Mouse (Mus musculus) midbrain, embryonic 12.5 days (tissue): ENCODE data around the gene C1qtnf4. TPM values are rescaled to one million over a fixed set of nuclear protein-coding genes. Genes with fewer than 3 reads are reported as not detected.

Experiments used
- ATAC-seq: fragments of 200-750 bp; cut with Nextera tagmentation; 2 replicates; pipeline ENCODE4 v1.8.0; 2017; ENCODE audit warnings: low read depth, moderate TSS enrichment, moderate library complexity; ENCODE audit not compliant: low FRiP score
- H3K27ac ChIP-seq: fragments of 300-500 bp; sonication (generic); replicated peaks from 2 replicates; pipeline ENCODE4 v1.5.1; 2016; ENCODE audit warnings: mild to moderate bottlenecking
- H3K27me3 ChIP-seq: fragments of 300-500 bp; sonication (generic); 2 replicates; pipeline ENCODE4 v1.6.1; 2016; ENCODE audit warnings: mild to moderate bottlenecking
- H3K36me3 ChIP-seq: fragments of 300-500 bp; sonication (generic); 2 replicates; pipeline ENCODE4 v1.6.1; 2016
- H3K4me1 ChIP-seq: fragments of 300-500 bp; sonication (generic); 2 replicates; pipeline ENCODE4 v1.6.1; 2016
- H3K4me2 ChIP-seq: fragments of 300-500 bp; sonication (generic); replicated peaks from 2 replicates; pipeline ENCODE4 v1.6.1; 2016; ENCODE audit warnings: mild to moderate bottlenecking, moderate library complexity
- H3K4me3 ChIP-seq: fragments of 300-500 bp; sonication (generic); 2 replicates; pipeline ENCODE4 v1.5.1; 2016; ENCODE audit warnings: mild to moderate bottlenecking
- H3K9ac ChIP-seq: fragments of 300-500 bp; sonication (generic); replicated peaks from 2 replicates; pipeline ENCODE4 v1.6.1; 2016; ENCODE audit warnings: mild to moderate bottlenecking, moderate library complexity
- H3K9me3 ChIP-seq: fragments of 300-500 bp; sonication (generic); 2 replicates; pipeline ENCODE4 v1.6.1; 2016; ENCODE audit warnings: mild to moderate bottlenecking
- WGBS: fragments of 180-500 bp; shearing (Covaris S2); methylation state at CpG from one replicate; pipeline ENCODE4 v1.1.7; 2016; 5-methylcytosine and 5-hydroxymethylcytosine counted together
- polyA plus RNA-seq: library from polyadenylated mRNA; unstranded; fragments of >200 nt; fragmentation: Nextera tagmentation; extraction: Ambion mirVana; gene quantifications from 2 replicates; pipeline ENCODE4 v1.2.1, GENCODE M21; 2016

C1qtnf4 gene
- polyA plus RNA-seq, 1 experiment from 2014 or later, result 29.2 TPM

GRCm38 (mm10) chr2:90864184-90864583, 21.5 kb upstream of the C1qtnf4 start:
- Histone ChIP-seq H3K4me1 (no peaks in the 10 kb centered on the region), H3K36me3 (peaks cover 89% of the 10 kb centered on the region), H3K4me2 (no peak overlapping the region), H3K4me3 (no peak overlapping the region), H3K9me3 (no peaks in the 10 kb centered on the region), H3K27ac (no peak overlapping the region), H3K9ac (no peak overlapping the region), H3K27me3 (no peaks in the 10 kb centered on the region)
- ATAC-seq, result peak; percentile 75; the same call in 1 of the 2 replicates

- Histone ChIP-seq H3K27ac (no peak overlapping the region), H3K4me3 (no peak overlapping the region), H3K9ac (no peak overlapping the region), H3K4me2 (no peak overlapping the region), H3K27me3 (no peaks in the 10 kb centered on the region), H3K9me3 (no peaks in the 10 kb centered on the region), H3K36me3 (peaks cover 66% of the 10 kb centered on the region), H3K4me1 (no peaks in the 10 kb centered on the region)
- ATAC-seq, result peak; percentile 86; the same call in 1 of the 2 replicates
- whole genome bisulfite sequencing, result 28% methylated on average over 3 of the region's 3 CpGs
Observed at GRCm38 (mm10) chr2:90866524-90866923, 19.1 kb upstream of the C1qtnf4 start.

GRCm38 (mm10) chr2:90870136-90870601, 15.5 kb upstream of the C1qtnf4 start:
- Histone ChIP-seq H3K9me3 (no peaks in the 10 kb centered on the region), H3K27ac (0 out of 2 replicates have a peak overlapping the region, but pooled peaks have one; percentile 35), H3K4me3 (no peak overlapping the region), H3K36me3 (peaks cover 33% of the 10 kb centered on the region), H3K4me2 (no peak overlapping the region), H3K27me3 (no peaks in the 10 kb centered on the region), H3K9ac (no peak overlapping the region), H3K4me1 (no peaks in the 10 kb centered on the region)
- WGBS, result 56% methylated on average over 4 of the region's 4 CpGs
- no peak for ATAC-seq

- H3K36me3 ChIP-seq, result peaks cover 22% of the 10 kb centered on the region; the same call in 1 of the 2 replicates
- 75% methylated on average over 8 of the region's 8 CpGs for WGBS
- H3K4me3 ChIP-seq, result no peak overlapping the region
- no peak overlapping the region for H3K9ac ChIP-seq
- no peaks in the 10 kb centered on the region for H3K9me3 ChIP-seq
- no peak overlapping the region for H3K27ac ChIP-seq
- H3K27me3 ChIP-seq, result no peaks in the 10 kb centered on the region; the same call in 1 of the 2 replicates
- no peak overlapping the region for H3K4me2 ChIP-seq
- no peak for ATAC-seq
- H3K4me1 ChIP-seq, result no peaks in the 10 kb centered on the region
Observed at GRCm38 (mm10) chr2:90871180-90871961, 14.3 kb upstream of the C1qtnf4 start.

- 82% methylated on average over 1 of the region's 1 CpGs for WGBS
- no peak overlapping the region for H3K4me2 ChIP-seq
Observed at GRCm38 (mm10) chr2:90874025-90874424, 11.6 kb upstream of the C1qtnf4 start.

GRCm38 (mm10) chr2:90875239-90875638, 10.4 kb upstream of the C1qtnf4 start:
- H3K9ac ChIP-seq, result no peak overlapping the region
- H3K27ac ChIP-seq, result no peak overlapping the region
- no peaks in the 10 kb centered on the region for H3K36me3 ChIP-seq
- no peak overlapping the region for H3K4me2 ChIP-seq
- no peak for ATAC-seq
- no peaks in the 10 kb centered on the region for H3K9me3 ChIP-seq
- no peak overlapping the region for H3K4me3 ChIP-seq
- peaks cover under 1% of the 10 kb centered on the region; the same call in 1 of the 2 replicates for H3K4me1 ChIP-seq
- peaks cover 9% of the 10 kb centered on the region; the same call in 1 of the 2 replicates for H3K27me3 ChIP-seq
- 80% methylated on average over 2 of the region's 2 CpGs for WGBS

More at GRCm38 (mm10) chr2:90874025-90874424, 11.6 kb upstream of the C1qtnf4 start:
- Histone ChIP-seq H3K9ac (no peak overlapping the region), H3K27me3 (no peaks in the 10 kb centered on the region; the same call in 1 of the 2 replicates), H3K27ac (no peak overlapping the region), H3K9me3 (no peaks in the 10 kb centered on the region), H3K4me1 (no peaks in the 10 kb centered on the region), H3K36me3 (0 out of 2 replicates have a peak, but pooled peaks cover under 1% of the 10 kb centered on the region), H3K4me3 (no peak overlapping the region)
- no peak for ATAC-seq

- Histone ChIP-seq H3K36me3 (no peaks in the 10 kb centered on the region), H3K27ac (no peak overlapping the region), H3K4me2 (no peak overlapping the region), H3K4me1 (peaks cover 5% of the 10 kb centered on the region; the same call in 1 of the 2 replicates), H3K4me3 (no peak overlapping the region), H3K9ac (no peak overlapping the region), H3K27me3 (peaks cover 9% of the 10 kb centered on the region; the same call in 1 of the 2 replicates), H3K9me3 (no peaks in the 10 kb centered on the region)
- 71% methylated on average over 4 of the region's 5 CpGs for WGBS
- ATAC-seq, result no peak
Observed at GRCm38 (mm10) chr2:90877584-90878259, 7.9 kb upstream of the C1qtnf4 start.

- Histone ChIP-seq H3K4me2 (no peak overlapping the region), H3K9ac (no peak overlapping the region), H3K27ac (no peak overlapping the region), H3K4me3 (no peak overlapping the region), H3K36me3 (no peaks in the 10 kb centered on the region), H3K4me1 (peaks cover 5% of the 10 kb centered on the region; the same call in 1 of the 2 replicates), H3K9me3 (no peaks in the 10 kb centered on the region), H3K27me3 (peaks cover 14% of the 10 kb centered on the region; the same call in 1 of the 2 replicates)
- no peak for ATAC-seq
Observed at GRCm38 (mm10) chr2:90879419-90879818, 6.2 kb upstream of the C1qtnf4 start.

- H3K27ac ChIP-seq, result no peak overlapping the region
- peaks cover 23% of the 10 kb centered on the region for H3K27me3 ChIP-seq
- H3K9ac ChIP-seq, result no peak overlapping the region
Observed at GRCm38 (mm10) chr2:90880144-90880785, 5.4 kb upstream of the C1qtnf4 start.

GRCm38 (mm10) chr2:90881824-90882223, 3.8 kb upstream of the C1qtnf4 start:
- H3K27me3 ChIP-seq, result peaks cover 38% of the 10 kb centered on the region
- WGBS, result 81% methylated on average over 2 of the region's 2 CpGs
- H3K9ac ChIP-seq, result no peak overlapping the region
- no peak for ATAC-seq
- no peak overlapping the region for H3K4me2 ChIP-seq
- H3K4me1 ChIP-seq, result peaks cover 24% of the 10 kb centered on the region
- no peaks in the 10 kb centered on the region for H3K9me3 ChIP-seq
- H3K36me3 ChIP-seq, result no peaks in the 10 kb centered on the region
- H3K27ac ChIP-seq, result no peak overlapping the region
- no peak overlapping the region for H3K4me3 ChIP-seq

More at GRCm38 (mm10) chr2:90880144-90880785, 5.4 kb upstream of the C1qtnf4 start:
- Histone ChIP-seq H3K36me3 (no peaks in the 10 kb centered on the region), H3K9me3 (no peaks in the 10 kb centered on the region), H3K4me1 (peaks cover 13% of the 10 kb centered on the region), H3K4me3 (no peak overlapping the region), H3K4me2 (no peak overlapping the region)
- ATAC-seq, result no peak
- 12% methylated on average over 6 of the region's 6 CpGs for WGBS

- Histone ChIP-seq H3K27ac (peak overlapping the region; percentile 75), H3K4me1 (peaks cover 34% of the 10 kb centered on the region), H3K36me3 (no peaks in the 10 kb centered on the region), H3K4me3 (peak overlapping the region; percentile 63), H3K27me3 (peaks cover 76% of the 10 kb centered on the region), H3K9me3 (no peaks in the 10 kb centered on the region), H3K4me2 (peak overlapping the region; percentile 89), H3K9ac (peak overlapping the region; percentile 78)
- ATAC-seq, result no peak
- 21% methylated on average over 6 of the region's 6 CpGs for WGBS
Observed at GRCm38 (mm10) chr2:90886436-90886835, 776 bp downstream of the C1qtnf4 start.
